Mouse (Mus musculus) ES-E14 (cell line): ENCODE measurements around the gene Otud1.

Experiments used
- HCFC1 ChIP-seq: IDR thresholded peaks from 2 replicates; pipeline ENCODE4 v1.6.1; 2012; ENCODE audit warnings: low read length, inconsistent platforms, borderline replicate concordance; ENCODE audit not compliant: insufficient read depth
- ZC3H11A ChIP-seq: IDR thresholded peaks from 2 replicates; pipeline ENCODE4 v1.6.1; 2012; ENCODE audit warnings: low read depth, mild to moderate bottlenecking, inconsistent platforms, low read length, borderline replicate concordance
- ZNF384 ChIP-seq: IDR thresholded peaks from 2 replicates; pipeline ENCODE4 v1.6.1; 2012; ENCODE audit warnings: low read depth, low read length, inconsistent platforms

GRCm38 (mm10) chr2:19633406-19633920, 24.1 kb upstream of the Otud1 start:
- TF ChIP-seq HCFC1 = no peak
- TF ChIP-seq ZC3H11A = no peak
- no peak for TF ChIP-seq ZNF384
